Mouse (Mus musculus) heart, embryonic 13.5 days (tissue): ENCODE data around the gene Wipi1. TPM values are rescaled to one million over a fixed set of nuclear protein-coding genes. Genes with fewer than 3 reads are reported as not detected.

Experiments used
- ATAC-seq: fragments of 200-750 bp; cut with Nextera tagmentation; 2 replicates; pipeline ENCODE4 v1.8.0; 2017; ENCODE audit warnings: moderate TSS enrichment; ENCODE audit not compliant: insufficient number of reproducible peaks, low FRiP score, low TSS enrichment; ENCODE audit errors: extremely low read depth
- H3K27ac ChIP-seq: fragments of 300-500 bp; sonication (generic); replicated peaks from 2 replicates; pipeline ENCODE4 v1.5.1; 2015; ENCODE audit warnings: moderate library complexity, mild to moderate bottlenecking, inconsistent platforms
- H3K27me3 ChIP-seq: fragments of 300-500 bp; sonication (generic); replicated peaks from 2 replicates; pipeline ENCODE4 v1.6.1; 2015; ENCODE audit warnings: mild to moderate bottlenecking, inconsistent platforms
- H3K36me3 ChIP-seq: fragments of 300-500 bp; sonication (generic); 2 replicates; pipeline ENCODE4 v1.6.1; 2015; ENCODE audit warnings: mild to moderate bottlenecking, inconsistent platforms
- H3K4me1 ChIP-seq: fragments of 300-500 bp; sonication (generic); 2 replicates; pipeline ENCODE4 v1.6.1; 2015; ENCODE audit warnings: inconsistent platforms
- H3K4me2 ChIP-seq: fragments of 300-500 bp; sonication (generic); 2 replicates; pipeline ENCODE4 v1.6.1; 2015; ENCODE audit warnings: inconsistent platforms, mild to moderate bottlenecking, moderate library complexity
- H3K4me3 ChIP-seq: fragments of 300-500 bp; sonication (generic); 2 replicates; pipeline ENCODE4 v1.5.1; 2015; ENCODE audit warnings: moderate library complexity, mild to moderate bottlenecking, inconsistent platforms
- H3K9ac ChIP-seq: fragments of 300-500 bp; sonication (generic); 2 replicates; pipeline ENCODE4 v1.6.1; 2015; ENCODE audit warnings: inconsistent platforms, mild to moderate bottlenecking, moderate library complexity
- H3K9me3 ChIP-seq: fragments of 300-500 bp; sonication (generic); 2 replicates; pipeline ENCODE4 v1.6.1; 2016; ENCODE audit warnings: inconsistent platforms
- WGBS: fragments of 180-500 bp; shearing (Covaris S2); methylation state at CpG from one replicate; pipeline ENCODE4 v1.1.7; 2015; ENCODE audit warnings: mixed read lengths; 5-methylcytosine and 5-hydroxymethylcytosine counted together
- polyA plus RNA-seq: library from polyadenylated mRNA; unstranded; fragments of >200 nt; fragmentation: Nextera tagmentation; extraction: Ambion mirVana; gene quantifications from 2 replicates; pipeline ENCODE4 v1.2.1, GENCODE M21; 2015

The Wipi1 gene
- polyA plus RNA-seq, 1 experiment from 2014 or later, result 44.7 TPM

- no peaks in the 10 kb centered on the region for H3K9me3 ChIP-seq
- ATAC-seq, result no peak
- H3K36me3 ChIP-seq, result no peaks in the 10 kb centered on the region
- H3K27ac ChIP-seq, result peak overlapping the region; percentile 34
- 45% methylated on average over 4 of the region's 4 CpGs for WGBS
- peaks cover 22% of the 10 kb centered on the region for H3K4me1 ChIP-seq
- H3K4me3 ChIP-seq, result no peak overlapping the region
- no peaks in the 10 kb centered on the region for H3K27me3 ChIP-seq
- no peak overlapping the region for H3K9ac ChIP-seq
- no peak overlapping the region for H3K4me2 ChIP-seq
Measured at GRCm38 (mm10) chr11:109616766-109617165, 5.0 kb upstream of the Wipi1 start.

- no peaks in the 10 kb centered on the region for H3K36me3 ChIP-seq
- H3K9ac ChIP-seq, result no peak overlapping the region
- H3K4me2 ChIP-seq, result no peak overlapping the region
- peak overlapping the region; percentile 34 for H3K27ac ChIP-seq
- H3K4me3 ChIP-seq, result no peak overlapping the region
- no peaks in the 10 kb centered on the region for H3K27me3 ChIP-seq
- whole genome bisulfite sequencing, result 67% methylated on average over 4 of the region's 4 CpGs
- no peak for ATAC-seq
- H3K9me3 ChIP-seq, result no peaks in the 10 kb centered on the region
- peaks cover 18% of the 10 kb centered on the region for H3K4me1 ChIP-seq
Measured at GRCm38 (mm10) chr11:109616352-109616751, 4.6 kb upstream of the Wipi1 start.

- H3K4me2 ChIP-seq, result no peak overlapping the region
- no peak overlapping the region for H3K4me3 ChIP-seq
- no peak overlapping the region for H3K27ac ChIP-seq
- no peaks in the 10 kb centered on the region for H3K9me3 ChIP-seq
- H3K27me3 ChIP-seq, result no peaks in the 10 kb centered on the region
- H3K36me3 ChIP-seq, result no peaks in the 10 kb centered on the region
- no peak for ATAC-seq
- WGBS, result 75% methylated on average over 9 of the region's 9 CpGs
- peaks cover 21% of the 10 kb centered on the region for H3K4me1 ChIP-seq
- no peak overlapping the region for H3K9ac ChIP-seq
Measured at GRCm38 (mm10) chr11:109615286-109615685, 3.5 kb upstream of the Wipi1 start.

- ATAC-seq, result no peak
- 51% methylated on average over 7 of the region's 7 CpGs for WGBS
- H3K9me3 ChIP-seq, result no peaks in the 10 kb centered on the region
- H3K4me2 ChIP-seq, result peak overlapping the region; percentile 87; the same call in 1 of the 2 replicates
- H3K27ac ChIP-seq, result no peak overlapping the region
- no peak overlapping the region for H3K9ac ChIP-seq
- peaks cover 36% of the 10 kb centered on the region for H3K4me1 ChIP-seq
- no peaks in the 10 kb centered on the region for H3K27me3 ChIP-seq
- no peaks in the 10 kb centered on the region for H3K36me3 ChIP-seq
- no peak overlapping the region for H3K4me3 ChIP-seq
Measured at GRCm38 (mm10) chr11:109612871-109613529, 1.2 kb upstream of the Wipi1 start.

GRCm38 (mm10) chr11:109610795-109611302 lies 918 bp downstream of the Wipi1 start:
- no peaks in the 10 kb centered on the region for H3K9me3 ChIP-seq
- no peak; the same call in 1 of the 2 replicates for ATAC-seq
- H3K27ac ChIP-seq, result peak overlapping the region; percentile 88
- peak overlapping the region; percentile 91 for H3K9ac ChIP-seq
- H3K36me3 ChIP-seq, result no peaks in the 10 kb centered on the region
- H3K4me1 ChIP-seq, result peaks cover 28% of the 10 kb centered on the region
- under 1% methylated on average over 26 of the region's 26 CpGs for WGBS
- H3K4me2 ChIP-seq, result peak overlapping the region; percentile 87
- H3K27me3 ChIP-seq, result no peaks in the 10 kb centered on the region
- peak overlapping the region; percentile 79 for H3K4me3 ChIP-seq

- H3K4me2 ChIP-seq, result peak overlapping the region; percentile 87
- no peak for ATAC-seq
- H3K9ac ChIP-seq, result peak overlapping the region; percentile 91
- H3K4me1 ChIP-seq, result peaks cover 28% of the 10 kb centered on the region
- H3K27ac ChIP-seq, result peak overlapping the region; percentile 88
- H3K27me3 ChIP-seq, result no peaks in the 10 kb centered on the region
- H3K4me3 ChIP-seq, result peak overlapping the region; percentile 79
- 21% methylated on average over 9 of the region's 9 CpGs for whole genome bisulfite sequencing
- no peaks in the 10 kb centered on the region for H3K9me3 ChIP-seq
- H3K36me3 ChIP-seq, result 0 out of 2 replicates have a peak, but pooled peaks cover 3% of the 10 kb centered on the region
Measured at GRCm38 (mm10) chr11:109610046-109610794, 1.5 kb downstream of the Wipi1 start.

GRCm38 (mm10) chr11:109608976-109609625 lies 2.7 kb downstream of the Wipi1 start:
- Histone ChIP-seq H3K9ac (peak overlapping the region; percentile 38; the same call in 1 of the 2 replicates), H3K4me2 (peak overlapping the region; percentile 87), H3K27ac (no peak overlapping the region; the same call in 1 of the 2 replicates), H3K4me3 (no peak overlapping the region), H3K27me3 (no peaks in the 10 kb centered on the region), H3K9me3 (no peaks in the 10 kb centered on the region), H3K4me1 (peaks cover 28% of the 10 kb centered on the region), H3K36me3 (peaks cover 11% of the 10 kb centered on the region)
- 49% methylated on average over 6 of the region's 6 CpGs for WGBS
- no peak for ATAC-seq

- ATAC-seq, result no peak
- Histone ChIP-seq H3K9me3 (no peaks in the 10 kb centered on the region), H3K36me3 (peaks cover 26% of the 10 kb centered on the region), H3K4me3 (no peak overlapping the region), H3K27ac (no peak overlapping the region), H3K27me3 (no peaks in the 10 kb centered on the region), H3K4me2 (no peak overlapping the region), H3K4me1 (peaks cover 28% of the 10 kb centered on the region), H3K9ac (no peak overlapping the region)
- 82% methylated on average over 6 of the region's 6 CpGs for WGBS
Measured at GRCm38 (mm10) chr11:109607600-109607999, 4.2 kb downstream of the Wipi1 start.

- Histone ChIP-seq H3K9me3 (no peaks in the 10 kb centered on the region), H3K27me3 (no peaks in the 10 kb centered on the region), H3K4me2 (no peak overlapping the region), H3K4me1 (peaks cover 3% of the 10 kb centered on the region), H3K27ac (no peak overlapping the region), H3K9ac (no peak overlapping the region), H3K4me3 (no peak overlapping the region), H3K36me3 (peaks cover 94% of the 10 kb centered on the region)
- no peak for ATAC-seq
- WGBS, result 78% methylated on average over 12 of the region's 12 CpGs
Measured at GRCm38 (mm10) chr11:109598778-109599570, 12.8 kb downstream of the Wipi1 start.

- 89% methylated on average over 8 of the region's 8 CpGs for WGBS
- Histone ChIP-seq H3K4me3 (no peak overlapping the region), H3K4me2 (no peak overlapping the region), H3K27ac (no peak overlapping the region), H3K27me3 (no peaks in the 10 kb centered on the region), H3K9ac (no peak overlapping the region), H3K4me1 (peaks cover 18% of the 10 kb centered on the region), H3K9me3 (no peaks in the 10 kb centered on the region), H3K36me3 (peaks cover 56% of the 10 kb centered on the region)
- no peak for ATAC-seq
Measured at GRCm38 (mm10) chr11:109594761-109595160, 17.0 kb downstream of the Wipi1 start.
